Mouse (Mus musculus) cerebellum, postnatal 10 days (tissue): ENCODE measurements at regions not wholly inside any gene's neighbourhood (a gene's known extent, or its start where the extent isn't known, plus 50 kb on each side); places are given as distances from the start of the nearest gene placed in this dataset.

Experiments
- DNase-seq, 2 experiments: peaks; one replicate each; pipeline ENCODE4 v3.0.0; 2021; ENCODE audit warnings: mixed read lengths in 2 of 2

- DNase-seq: peak; percentile 53 to 55
These were observed 1461.4 kb upstream of the Adgrl3 start for GRCm38 (mm10) chr5:79558491-79558890.

GRCm38 (mm10) chr5:79588700-79589099 lies 1431.2 kb upstream of the Adgrl3 start:
- peak; percentile 20 to 21 for DNase-seq
